Mouse (Mus musculus) heart, adult 2 months (tissue): ENCODE measurements around the gene Tcf20.

Experiments used
- CTCF ChIP-seq: fragments of 200-600 bp; IDR thresholded peaks from 2 replicates; pipeline ENCODE4 v1.8.1; 2022; ENCODE audit warnings: antibody characterized with exemption, mild to moderate bottlenecking, moderate library complexity
- EP300 ChIP-seq: fragments of 200-500 bp; IDR thresholded peaks from 2 replicates; pipeline ENCODE4 v1.6.1; 2011; ENCODE audit warnings: low read depth, low read length, control low read depth; ENCODE audit not compliant: insufficient read depth

DNA sequence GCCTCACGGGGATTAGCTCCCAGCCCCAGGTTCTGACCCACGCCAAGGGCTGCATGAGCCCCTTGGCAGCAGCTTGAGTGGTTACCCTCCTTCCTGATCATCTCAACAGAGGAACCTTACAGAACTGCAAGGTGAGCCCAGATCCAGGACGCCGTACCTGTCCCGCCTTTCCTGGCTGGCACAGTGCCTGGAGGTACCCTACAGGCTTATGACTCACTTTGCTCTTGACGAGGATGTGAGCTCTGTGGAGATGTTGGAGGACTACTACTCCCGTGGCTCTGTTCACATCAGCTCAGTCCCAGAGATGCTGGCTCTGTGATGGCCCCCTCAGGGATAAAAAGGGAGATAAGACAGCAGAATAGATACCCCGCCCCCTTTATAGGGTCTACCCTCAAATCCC, 32.4 kb downstream of the Tcf20 start:
- TF ChIP-seq EP300: no peak
- no peak for TF ChIP-seq CTCF
